Mouse (Mus musculus) liver, embryonic 14.5 days (tissue): ENCODE measurements around the gene Pkd2.

Experiments used
- CTCF ChIP-seq: IDR thresholded peaks from 2 replicates; pipeline ENCODE4 v1.5.1; 2016; ENCODE audit warnings: antibody characterized with exemption, low read depth, control low read depth
- EP300 ChIP-seq: IDR thresholded peaks from 2 replicates; pipeline ENCODE4 v1.6.1; 2016; ENCODE audit warnings: antibody characterized with exemption, low read depth

GRCm38 (mm10) chr5:104415999-104416398 lies 43.3 kb upstream of the Pkd2 start:
- TF ChIP-seq CTCF (no peak), EP300 (no peak)
